Mouse (Mus musculus) neural tube, embryonic 13.5 days (tissue): ENCODE results near the gene Rtn2. TPM values are rescaled to one million over a fixed set of nuclear protein-coding genes. Genes with fewer than 3 reads are reported as not detected.
A peak's percentile ranks its signal among the peaks of the same experiment; 100 is the strongest.

Experiments used
- ATAC-seq: fragments of 200-750 bp; cut with Nextera tagmentation; 2 replicates; pipeline ENCODE4 v1.8.0; 2017; ENCODE audit warnings: low read depth, mild to moderate bottlenecking, moderate TSS enrichment, moderate library complexity
- H3K27ac ChIP-seq: fragments of 300-500 bp; sonication (generic); replicated peaks from 2 replicates; pipeline ENCODE4 v1.5.1; 2015; ENCODE audit warnings: moderate library complexity, mild to moderate bottlenecking, inconsistent platforms
- H3K27me3 ChIP-seq: fragments of 300-500 bp; sonication (generic); 2 replicates; pipeline ENCODE4 v1.6.1; 2015; ENCODE audit warnings: mild to moderate bottlenecking, inconsistent platforms
- H3K36me3 ChIP-seq: fragments of 300-500 bp; sonication (generic); 2 replicates; pipeline ENCODE4 v1.6.1; 2015; ENCODE audit warnings: mild to moderate bottlenecking, inconsistent platforms
- H3K4me1 ChIP-seq: fragments of 300-500 bp; sonication (generic); replicated peaks from 2 replicates; pipeline ENCODE4 v1.6.1; 2015; ENCODE audit warnings: inconsistent platforms
- H3K4me2 ChIP-seq: fragments of 300-500 bp; sonication (generic); 2 replicates; pipeline ENCODE4 v1.6.1; 2015; ENCODE audit warnings: inconsistent platforms, mild to moderate bottlenecking, moderate library complexity
- H3K4me3 ChIP-seq: fragments of 300-500 bp; sonication (generic); 2 replicates; pipeline ENCODE4 v1.5.1; 2015; ENCODE audit warnings: mild to moderate bottlenecking, inconsistent platforms
- H3K9ac ChIP-seq: fragments of 300-500 bp; sonication (generic); 2 replicates; pipeline ENCODE4 v1.6.1; 2015; ENCODE audit warnings: moderate library complexity, mild to moderate bottlenecking, inconsistent platforms
- H3K9me3 ChIP-seq: fragments of 300-500 bp; sonication (generic); 2 replicates; pipeline ENCODE4 v1.6.1; 2016; ENCODE audit warnings: inconsistent platforms
- WGBS: fragments of 180-500 bp; shearing (Covaris S2); methylation state at CpG from one replicate; pipeline ENCODE4 v1.1.7; 2015; 5-methylcytosine and 5-hydroxymethylcytosine counted together
- polyA plus RNA-seq: library from polyadenylated mRNA; unstranded; fragments of >200 nt; fragmentation: Nextera tagmentation; extraction: Ambion mirVana; gene quantifications from 2 replicates; pipeline ENCODE4 v1.2.1, GENCODE M21; 2015

Rtn2 gene
- polyA plus RNA-seq, 1 experiment from 2014 or later, result 117 TPM

GRCm38 (mm10) chr7:19327128-19327527 is 44.7 kb downstream of the Rtn2 start:
- peak overlapping the region; percentile 39 for H3K4me3 ChIP-seq
- H3K4me2 ChIP-seq, result peak overlapping the region; percentile 72
- under 1% methylated on average over 22 of the region's 22 CpGs for WGBS
- peaks cover 20% of the 10 kb centered on the region for H3K4me1 ChIP-seq
- ATAC-seq, result peak; percentile 56
- H3K27me3 ChIP-seq, result 0 out of 2 replicates have a peak, but pooled peaks cover 5% of the 10 kb centered on the region
- no peaks in the 10 kb centered on the region for H3K9me3 ChIP-seq
- peak overlapping the region; percentile 64 for H3K27ac ChIP-seq
- peak overlapping the region; percentile 60 for H3K9ac ChIP-seq
- no peaks in the 10 kb centered on the region for H3K36me3 ChIP-seq

- Histone ChIP-seq H3K36me3 (no peaks in the 10 kb centered on the region), H3K4me3 (no peak overlapping the region), H3K4me1 (peaks cover 20% of the 10 kb centered on the region), H3K27me3 (no peaks in the 10 kb centered on the region), H3K9me3 (no peaks in the 10 kb centered on the region), H3K9ac (peak overlapping the region; percentile 60; the same call in 1 of the 2 replicates), H3K4me2 (peak overlapping the region; percentile 72), H3K27ac (no peak overlapping the region)
- 84% methylated on average over 5 of the region's 5 CpGs for WGBS
- ATAC-seq, result no peak
Observed at GRCm38 (mm10) chr7:19327782-19328181, 45.4 kb downstream of the Rtn2 start.

DNA sequence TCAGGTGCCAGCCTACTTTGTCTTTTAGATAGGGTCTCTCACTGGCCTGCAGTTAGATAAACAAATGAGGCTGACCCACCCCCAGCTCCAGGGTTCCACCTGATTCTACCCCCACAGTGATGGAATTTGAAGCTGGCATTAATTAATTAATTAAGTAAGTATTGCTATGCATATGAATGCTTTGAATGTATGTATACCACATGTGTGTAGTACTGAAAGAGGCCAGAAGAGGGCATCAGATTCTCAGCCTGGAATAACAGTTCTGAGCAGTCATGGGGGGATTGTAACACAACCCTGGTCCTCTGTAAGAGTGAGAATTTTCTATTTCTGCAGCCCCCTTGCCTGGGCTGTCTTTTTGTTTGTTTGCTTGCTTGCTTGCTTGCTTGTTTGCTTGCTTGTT is 46.0 kb downstream of the Rtn2 start:
- H3K4me3 ChIP-seq, result no peak overlapping the region
- ATAC-seq, result no peak

DNA sequence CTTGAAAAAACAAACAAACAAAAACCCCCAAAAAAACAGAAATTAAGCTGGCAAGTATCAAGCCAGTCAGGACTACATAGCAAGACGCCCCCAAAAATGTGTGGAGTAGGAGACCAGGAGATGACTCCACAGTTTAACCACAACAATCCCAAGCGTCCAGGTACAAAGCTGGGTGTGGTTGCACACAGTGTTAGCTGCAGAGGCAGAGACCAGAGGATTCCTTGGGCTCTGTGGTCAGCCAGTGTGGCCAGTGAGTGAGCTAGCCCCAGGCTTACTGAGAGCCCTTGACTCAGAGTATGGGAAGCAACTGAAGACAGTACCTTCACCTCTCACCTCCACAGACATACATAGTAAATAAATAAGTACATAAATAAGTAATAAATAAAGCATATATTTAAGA is 49.5 kb downstream of the Rtn2 start:
- Histone ChIP-seq H3K9ac (no peak overlapping the region), H3K27me3 (no peaks in the 10 kb centered on the region), H3K9me3 (no peaks in the 10 kb centered on the region), H3K36me3 (no peaks in the 10 kb centered on the region), H3K4me2 (no peak overlapping the region), H3K4me3 (peak overlapping the region; percentile 51; the same call in 1 of the 2 replicates), H3K4me1 (peaks cover 20% of the 10 kb centered on the region), H3K27ac (no peak overlapping the region)
- 70% methylated on average over 2 of the region's 2 CpGs for WGBS
- ATAC-seq, result no peak

More for the DNA sequence above, 46.0 kb downstream of the Rtn2 start:
- H3K4me1 ChIP-seq, result peaks cover 22% of the 10 kb centered on the region
- no peaks in the 10 kb centered on the region for H3K27me3 ChIP-seq
- no peak overlapping the region for H3K27ac ChIP-seq
- H3K36me3 ChIP-seq, result no peaks in the 10 kb centered on the region
- H3K9ac ChIP-seq, result no peak overlapping the region
- no peak overlapping the region for H3K4me2 ChIP-seq
- H3K9me3 ChIP-seq, result no peaks in the 10 kb centered on the region

GRCm38 (mm10) chr7:19332709-19333352 is 50.4 kb downstream of the Rtn2 start:
- Histone ChIP-seq H3K36me3 (no peaks in the 10 kb centered on the region), H3K27me3 (no peaks in the 10 kb centered on the region), H3K4me1 (peaks cover 11% of the 10 kb centered on the region), H3K4me3 (peak overlapping the region; percentile 51), H3K27ac (peak overlapping the region; percentile 75), H3K4me2 (peak overlapping the region; percentile 75), H3K9ac (peak overlapping the region; percentile 82), H3K9me3 (no peaks in the 10 kb centered on the region)
- peak; percentile 45 for ATAC-seq
- under 1% methylated on average over 50 of the region's 52 CpGs for WGBS

DNA sequence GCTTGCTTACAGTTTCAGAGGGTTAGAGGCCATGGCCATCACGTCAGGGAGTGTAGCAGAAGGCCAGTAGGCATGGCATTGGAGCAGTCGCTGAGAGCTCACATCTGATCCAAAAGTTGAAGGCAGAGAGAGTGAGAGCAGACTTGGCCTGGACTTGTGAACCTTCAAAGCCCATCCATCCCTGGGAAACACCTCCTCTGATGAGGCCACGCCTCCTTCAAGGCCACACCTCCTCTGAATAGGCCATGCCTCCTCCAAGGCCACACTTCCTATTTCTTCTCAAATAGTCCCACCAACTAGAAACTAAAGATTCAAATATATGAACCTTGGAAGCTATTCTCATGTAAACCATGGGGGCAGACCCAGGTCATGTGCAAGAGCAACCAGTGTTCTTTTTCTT is 53.2 kb downstream of the Rtn2 start:
- H3K4me1 ChIP-seq, result peaks cover 9% of the 10 kb centered on the region
- 39% methylated on average over 3 of the region's 3 CpGs for WGBS
- H3K4me3 ChIP-seq, result no peak overlapping the region
- H3K9me3 ChIP-seq, result no peaks in the 10 kb centered on the region
- no peak for ATAC-seq
- H3K27ac ChIP-seq, result no peak overlapping the region
- H3K36me3 ChIP-seq, result no peaks in the 10 kb centered on the region
- H3K4me2 ChIP-seq, result no peak overlapping the region
- H3K9ac ChIP-seq, result no peak overlapping the region
- peaks cover 4% of the 10 kb centered on the region; the same call in 1 of the 2 replicates for H3K27me3 ChIP-seq

GRCm38 (mm10) chr7:19337122-19337521 is 54.7 kb downstream of the Rtn2 start:
- Histone ChIP-seq H3K4me1 (peaks cover 20% of the 10 kb centered on the region), H3K9me3 (no peaks in the 10 kb centered on the region), H3K27me3 (peaks cover 19% of the 10 kb centered on the region), H3K27ac (no peak overlapping the region), H3K9ac (no peak overlapping the region), H3K4me2 (no peak overlapping the region), H3K36me3 (no peaks in the 10 kb centered on the region), H3K4me3 (no peak overlapping the region)
- no peak for ATAC-seq
- whole genome bisulfite sequencing, result 64% methylated on average over 10 of the region's 10 CpGs

- ATAC-seq, result no peak
- H3K27me3 ChIP-seq, result peaks cover 22% of the 10 kb centered on the region
- no peak overlapping the region for H3K27ac ChIP-seq
- H3K9me3 ChIP-seq, result no peaks in the 10 kb centered on the region
- no peaks in the 10 kb centered on the region for H3K36me3 ChIP-seq
- 52% methylated on average over 2 of the region's 2 CpGs for WGBS
- no peak overlapping the region for H3K9ac ChIP-seq
- no peak overlapping the region for H3K4me2 ChIP-seq
- peaks cover 28% of the 10 kb centered on the region for H3K4me1 ChIP-seq
- no peak overlapping the region for H3K4me3 ChIP-seq
Observed at GRCm38 (mm10) chr7:19338060-19338459, 55.6 kb downstream of the Rtn2 start.

DNA sequence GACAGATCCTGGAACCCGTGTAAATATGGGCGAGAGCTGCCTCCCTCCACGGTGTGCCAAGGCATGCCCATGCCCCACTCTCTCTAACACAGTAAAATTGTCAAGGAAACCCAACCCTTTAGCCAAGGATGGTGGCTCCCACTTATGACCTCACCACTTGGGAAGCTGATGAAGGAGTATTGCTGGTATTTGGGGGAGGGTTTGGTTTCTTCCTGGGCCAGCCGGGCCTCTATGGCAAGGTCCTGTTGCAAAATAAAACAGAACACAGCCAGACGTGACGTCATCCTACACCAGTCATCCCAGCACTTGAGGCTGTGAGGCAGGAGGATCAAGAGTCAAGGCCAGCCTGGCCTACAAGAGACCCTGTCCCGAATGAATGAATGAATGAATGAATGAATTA is 56.2 kb downstream of the Rtn2 start:
- H3K36me3 ChIP-seq, result no peaks in the 10 kb centered on the region
- H3K4me2 ChIP-seq, result no peak overlapping the region
- WGBS, result 73% methylated on average over 7 of the region's 7 CpGs
- H3K4me3 ChIP-seq, result no peak overlapping the region
- no peak for ATAC-seq
- H3K9ac ChIP-seq, result 0 out of 2 replicates have a peak overlapping the region, but pooled peaks have one; percentile 12
- H3K27ac ChIP-seq, result no peak overlapping the region
- peaks cover 24% of the 10 kb centered on the region for H3K4me1 ChIP-seq
- H3K9me3 ChIP-seq, result no peaks in the 10 kb centered on the region
- H3K27me3 ChIP-seq, result peaks cover 22% of the 10 kb centered on the region

- H3K4me2 ChIP-seq, result peak overlapping the region; percentile 85
- no peaks in the 10 kb centered on the region for H3K36me3 ChIP-seq
- peak overlapping the region; percentile 45; the same call in 1 of the 2 replicates for H3K4me3 ChIP-seq
- ATAC-seq, result no peak
- peaks cover 35% of the 10 kb centered on the region for H3K4me1 ChIP-seq
- no peaks in the 10 kb centered on the region for H3K9me3 ChIP-seq
- no peak overlapping the region for H3K9ac ChIP-seq
- H3K27me3 ChIP-seq, result peaks cover 22% of the 10 kb centered on the region
- H3K27ac ChIP-seq, result no peak overlapping the region
- WGBS, result 17% methylated on average over 10 of the region's 10 CpGs
Observed at GRCm38 (mm10) chr7:19341250-19341649, 58.8 kb downstream of the Rtn2 start.

- WGBS, result 1% methylated on average over 41 of the region's 41 CpGs
- no peaks in the 10 kb centered on the region for H3K36me3 ChIP-seq
- peaks cover 22% of the 10 kb centered on the region for H3K27me3 ChIP-seq
Observed at GRCm38 (mm10) chr7:19341761-19342409, 59.5 kb downstream of the Rtn2 start.

GRCm38 (mm10) chr7:19342481-19343027 is 60.1 kb downstream of the Rtn2 start:
- Histone ChIP-seq H3K9ac (peak overlapping the region; percentile 66), H3K4me1 (peaks cover 37% of the 10 kb centered on the region), H3K27me3 (peaks cover 22% of the 10 kb centered on the region), H3K4me3 (peak overlapping the region; percentile 45), H3K4me2 (peak overlapping the region; percentile 85), H3K36me3 (no peaks in the 10 kb centered on the region), H3K27ac (no peak overlapping the region), H3K9me3 (no peaks in the 10 kb centered on the region)
- under 1% methylated on average over 27 of the region's 27 CpGs for WGBS
- peak; percentile 11; the same call in 1 of the 2 replicates for ATAC-seq

More at GRCm38 (mm10) chr7:19341761-19342409, 59.5 kb downstream of the Rtn2 start:
- H3K4me2 ChIP-seq, result peak overlapping the region; percentile 85
- H3K9me3 ChIP-seq, result no peaks in the 10 kb centered on the region
- peak overlapping the region; percentile 66 for H3K9ac ChIP-seq
- no peak for ATAC-seq
- peak overlapping the region; percentile 45 for H3K4me3 ChIP-seq
- H3K4me1 ChIP-seq, result peaks cover 37% of the 10 kb centered on the region
- H3K27ac ChIP-seq, result no peak overlapping the region
